13 mouse cellular contexts compared by ENCODE assay signal in genomic region chr6:32637568-32638183, GRCm38 (mm10). TPM values are rescaled to one million over a fixed set of nuclear protein-coding genes. Genes with fewer than 3 reads are reported as not detected.
A peak's percentile ranks its signal among the peaks of the same experiment; 100 is the strongest.
DNase-seq lines count a peak whose midpoint lies in the region; ATAC-seq and TF ChIP-seq lines count a peak whose summit lies in the region.
"Had no signal": no experiment of that assay in that cellular context is flagged by ENCODE, and none has a peak within 500 bp of the region (broad histone marks: within the 10 kb centered on the region; RNA-seq: fewer than 3 reads in every experiment).

No protein-coding gene starts in this region.

- no peak for DNase-seq in heart, postnatal 25 days (ENCODE audit: low spot score)
- DNase-seq in CH12.LX (ENCODE audit: extremely low read depth): peak; percentile 3
- DNase-seq in brain, embryonic 14.5 days (ENCODE audit: low read depth): peak; percentile 48
- DNase-seq in thymus, postnatal 4 days: no peak
- no peak for DNase-seq in adrenal gland, postnatal 25 days
- DNase-seq: adrenal gland, adult 8-10 months; gastrocnemius, postnatal 10 days; lung, adult 2 months; thymus, postnatal 36 days had no signal

- no peak overlapping the region for H3K27ac ChIP-seq in heart, embryonic 12.5 days (ENCODE audit: poor library complexity, severe bottlenecking)
- H3K27ac ChIP-seq in CH12.LX (ENCODE audit: insufficient read depth, low read depth): no peak overlapping the region
- peak overlapping the region; percentile 48 for H3K27ac ChIP-seq in heart, embryonic 16.5 days (ENCODE audit: low read length)
- H3K27ac ChIP-seq: embryonic facial prominence, embryonic 10.5 days had no signal

- 60% methylated on average over 6 of the region's 6 CpGs for WGBS in heart, embryonic 12.5 days
- WGBS in heart, embryonic 16.5 days: 63% methylated on average over 6 of the region's 6 CpGs

- no peak overlapping the region for H3K4me3 ChIP-seq in heart, embryonic 12.5 days
- no peak overlapping the region for H3K4me3 ChIP-seq in CH12.LX (replicated peaks in 1 of 3; ENCODE audit: low read depth in 2 of 3, low read length in 2 of 3, poor library complexity in 1 of 3)
- no peak overlapping the region for H3K4me3 ChIP-seq in heart, embryonic 16.5 days (ENCODE audit: low read length)
- H3K4me3 ChIP-seq: embryonic facial prominence, embryonic 10.5 days had no signal

- no peaks in the 10 kb centered on the region for H3K79me2 ChIP-seq in CH12.LX (replicated peaks; ENCODE audit: control insufficient read depth, extremely low read depth, insufficient read depth, poor library complexity, severe bottlenecking)

- no peak overlapping the region for H3K9ac ChIP-seq in heart, embryonic 12.5 days
- no peak overlapping the region for H3K9ac ChIP-seq in CH12.LX (ENCODE audit: insufficient read depth, low read depth)
- no peak overlapping the region for H3K9ac ChIP-seq in heart, embryonic 16.5 days (ENCODE audit: low read length)

- TF ChIP-seq RAD21 in CH12.LX (IDR thresholded peaks at IDR 0.05; ENCODE audit: low read depth, low read length): no peak

- H3K36me3 ChIP-seq in heart, embryonic 12.5 days: no peaks in the 10 kb centered on the region
- H3K36me3 ChIP-seq in CH12.LX (replicated peaks in 1 of 2; ENCODE audit: control insufficient read depth in 1 of 2, insufficient read depth in 1 of 2, low read length in 1 of 2): no peaks in the 10 kb centered on the region
- H3K36me3 ChIP-seq in heart, embryonic 16.5 days (ENCODE audit: control insufficient read depth, insufficient read depth): no peaks in the 10 kb centered on the region
- H3K36me3 ChIP-seq: embryonic facial prominence, embryonic 10.5 days had no signal

- H3K4me1 ChIP-seq in heart, embryonic 12.5 days (replicated peaks): peaks cover 7% of the 10 kb centered on the region; the same call in 1 of the 2 replicates
- 0 out of 4 replicates have a peak, but pooled peaks cover 0 to 2% of the 10 kb centered on the region in 2 experiments for H3K4me1 ChIP-seq in CH12.LX (ENCODE audit: control insufficient read depth in 1 of 2, insufficient read depth in 2 of 2)
- H3K4me1 ChIP-seq in heart, embryonic 16.5 days (ENCODE audit: control insufficient read depth, insufficient read depth, low read length): peaks cover 5% of the 10 kb centered on the region
- H3K4me1 ChIP-seq: embryonic facial prominence, embryonic 10.5 days had no signal

- intact Hi-C loops in heart, postnatal 25 days (cut with DNase I): no loop called here

- H3K4me2 ChIP-seq in heart, embryonic 12.5 days: no peak overlapping the region
- H3K4me2 ChIP-seq in CH12.LX (ENCODE audit: insufficient read depth, low read depth, poor library complexity, severe bottlenecking): no peak overlapping the region
- no peak overlapping the region for H3K4me2 ChIP-seq in heart, embryonic 16.5 days (ENCODE audit: low read depth, low read length)

- TF ChIP-seq CTCF in CH12.LX (conservative IDR thresholded peaks at IDR 0.05 in 1 of 2, IDR thresholded peaks at IDR 0.05 in 1 of 2; ENCODE audit: low read depth in 2 of 2, low read length in 2 of 2): no peak
- no peak for TF ChIP-seq CTCF in brain, embryonic 14.5 days (IDR thresholded peaks at IDR 0.05; ENCODE audit: borderline replicate concordance, extremely low read depth, insufficient read depth, insufficient read length)

- dilution Hi-C loops in CH12.LX (cut with MboI; ENCODE audit: extremely low pct_ligation_motif_present, extremely low pct_unique_long_range_greater_than_20kb, low sequenced_read_pairs): no loop called here

- in situ Hi-C loops in CH12.LX (cut with MboI; ENCODE audit: low pct_ligation_motif_present, low pct_unique_long_range_greater_than_20kb, low sequenced_read_pairs): no loop called here

- ATAC-seq in heart, embryonic 12.5 days (ENCODE audit: insufficient number of reproducible peaks, low FRiP score): 0 out of 2 replicates have a peak, but pooled peaks have one; percentile 39
- 0 out of 2 replicates have a peak, but pooled peaks have one; percentile 55 for ATAC-seq in heart, embryonic 16.5 days (replicated peaks; ENCODE audit: extremely low read depth, insufficient read depth, low FRiP score)
- ATAC-seq: intestine, postnatal 0 days had no signal

- no peaks in the 10 kb centered on the region for H3K9me3 ChIP-seq in heart, embryonic 12.5 days (replicated peaks)
- H3K9me3 ChIP-seq in CH12.LX (replicated peaks; ENCODE audit: low read length): no peaks in the 10 kb centered on the region
- H3K9me3 ChIP-seq in heart, embryonic 16.5 days (replicated peaks; ENCODE audit: control insufficient read depth, low read length): no peaks in the 10 kb centered on the region
- H3K9me3 ChIP-seq: embryonic facial prominence, embryonic 10.5 days had no signal

- no peaks in the 10 kb centered on the region for H3K27me3 ChIP-seq in heart, embryonic 12.5 days (replicated peaks)
- H3K27me3 ChIP-seq in CH12.LX (replicated peaks): peaks cover 64% of the 10 kb centered on the region
- no peaks in the 10 kb centered on the region for H3K27me3 ChIP-seq in heart, embryonic 16.5 days (ENCODE audit: control insufficient read depth, insufficient read depth, low read length)

- no peak for TF ChIP-seq EP300 in CH12.LX (IDR thresholded peaks at IDR 0.05; ENCODE audit: low read length)

- no peak for TF ChIP-seq POLR2A in CH12.LX (IDR thresholded peaks at IDR 0.05; ENCODE audit: low read depth, low read length)
- no peak for TF ChIP-seq POLR2A in brain, embryonic 14.5 days (IDR thresholded peaks at IDR 0.05; ENCODE audit: borderline replicate concordance, extremely low read depth, insufficient read depth, insufficient read length, poor library complexity, severe bottlenecking)

TF ChIP-seq in CH12.LX, 34 proteins besides CTCF, POLR2A, EP300 and RAD21:
- TF ChIP-seq MAFK (IDR thresholded peaks at IDR 0.05; ENCODE audit: insufficient replicate concordance, low read length): no peak
- no peak for TF ChIP-seq KAT2A (IDR thresholded peaks at IDR 0.05; ENCODE audit: insufficient replicate concordance, low read length)
- no peak for TF ChIP-seq ZC3H11A (IDR thresholded peaks at IDR 0.05; ENCODE audit: low read depth, low read length)
- TF ChIP-seq MYC (IDR thresholded peaks at IDR 0.05; ENCODE audit: low read depth, low read length): no peak

RNA-seq across cellular contexts. Expression of gene Plxna4, which starts 49.7 kb away (rescaled TPM):
- 9.5 and 10.8 TPM in 2 replicates for polyA plus RNA-seq in heart, embryonic 12.5 days (2016; fragmentation: Nextera tagmentation; extraction: Ambion mirVana)
- total RNA-seq in heart, postnatal 25 days (2021): 10 to 100 TPM; 12.7 to 14.1 TPM
- total RNA-seq in CH12.LX (2012; rRNA removed): not detected in 2 replicates
- not detected in 2 replicates for total RNA-seq in CH12.LX (2014; rRNA removed)
- not detected in 2 replicates for polyA plus RNA-seq in CH12.LX (2012; ENCODE audit: insufficient read length, low read depth)
- polyA plus RNA-seq in brain, embryonic 14.5 days (2012; rRNA removed): 14.3 and 24.6 TPM in 2 replicates
- polyA plus RNA-seq in heart, embryonic 16.5 days (2015; fragmentation: Nextera tagmentation; extraction: Ambion mirVana): 3.7 and 4.6 TPM in 2 replicates
- total RNA-seq in adrenal gland, postnatal 25 days (2021): 3.6 and 5.0 TPM in 2 replicates

Comparison
In these comparisons a context has a peak if more than half of its experiments do, and no peak if none do; other contexts are left out.
1. DNase-seq: peak in CH12.LX (single experiment) and brain, embryonic 14.5 days (single experiment); none in heart, postnatal 25 days (single experiment), thymus, postnatal 4 days (single experiment) and adrenal gland, postnatal 25 days (single experiment).